Mouse (Mus musculus) Muller cell, postnatal 12 days (primary cell): Measurements from ENCODE around the gene Zfp128.
"Not testable (repeated sequence)": the region's sequence is repeated elsewhere in the genome, so short reads cannot be mapped to it uniquely, and the experiment has no call there.

Source experiments
- DNase-seq: peaks from one replicate; pipeline ENCODE4 v3.0.0-alpha.2; 2015; ENCODE audit errors: inconsistent ontology term

Gene Zfp128

GRCm38 (mm10) chr7:12880911-12881660 lies at the start of gene Zfp128:
Gene Zfp128 (plus strand): TSS chr7:12881177.
- peak; percentile 92 for DNase-seq

GRCm38 (mm10) chr7:12834162-12835120 lies 46.5 kb upstream of the Zfp128 start, which contains the start of gene Zfp110:
Gene Zfp110 (plus strand): TSS chr7:12834761.
- DNase-seq: peak; percentile 93

DNA sequence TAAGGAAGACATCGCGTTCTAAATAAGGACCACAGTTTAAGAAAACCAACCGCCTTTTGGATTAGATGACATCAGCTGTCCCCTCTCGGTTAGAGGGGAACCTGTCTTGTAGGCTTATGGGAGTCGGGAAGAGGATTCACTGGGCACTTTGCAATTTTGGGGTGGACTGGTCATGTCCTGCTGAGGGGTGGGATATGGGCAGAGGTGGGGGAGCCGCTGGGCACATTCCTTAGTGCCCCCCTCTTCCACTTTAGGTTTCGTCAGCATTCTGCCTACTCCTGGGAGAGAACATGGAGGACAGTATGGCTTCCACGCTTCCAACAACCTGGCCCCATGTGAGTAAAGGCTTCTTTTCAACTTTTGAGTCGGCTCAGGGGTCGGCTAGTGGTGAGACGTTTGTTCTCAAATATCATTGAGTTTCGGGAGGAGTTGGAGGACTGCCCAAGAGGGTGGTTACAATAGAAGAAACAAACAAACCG lies 45.7 kb upstream of the Zfp128 start:
- no peak for DNase-seq

- no peak for DNase-seq
These were observed 45.2 kb upstream of the Zfp128 start for GRCm38 (mm10) chr7:12835779-12836178.

DNA sequence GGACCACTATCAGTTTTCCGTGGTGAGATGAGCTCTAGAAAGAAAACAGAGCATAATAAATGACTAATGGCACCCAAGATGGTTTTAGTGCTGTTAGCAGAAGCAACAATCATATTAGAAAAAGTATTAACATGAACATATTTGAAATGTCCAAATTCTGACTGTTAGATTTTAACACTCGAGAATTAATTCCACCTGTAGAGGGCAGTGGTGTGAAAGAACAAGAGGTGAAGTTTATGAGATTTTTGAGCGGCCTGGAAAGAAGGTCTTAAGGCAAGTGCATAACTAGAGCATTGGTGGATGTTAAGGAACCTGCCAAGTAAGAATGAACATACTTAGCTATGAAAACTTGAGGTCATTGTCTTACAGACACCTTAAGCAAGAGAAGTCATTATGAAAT lies 6.7 kb upstream of the Zfp128 start:
- DNase-seq: no peak

DNA sequence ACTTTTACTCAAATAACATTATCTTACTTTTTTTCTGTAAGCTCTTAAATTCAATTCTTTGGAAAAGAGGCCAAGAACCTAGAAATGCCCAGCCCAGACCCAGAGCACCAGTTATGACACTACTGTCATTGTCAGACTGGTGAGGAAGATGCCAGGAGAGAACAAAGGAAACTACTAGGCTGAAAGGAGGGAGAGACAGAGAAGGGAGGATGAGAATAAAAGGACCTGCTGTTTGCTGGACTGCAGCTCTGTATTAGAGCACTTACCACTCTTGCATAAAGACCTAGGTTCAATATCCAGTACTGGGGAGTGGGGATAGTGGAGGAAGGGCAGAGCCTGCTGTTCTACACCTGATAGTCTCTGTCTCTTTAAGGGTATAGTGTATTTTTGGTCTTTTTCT lies 941 bp upstream of the Zfp128 start:
- no peak for DNase-seq

- not testable (repeated sequence) for DNase-seq
These were observed 480 bp upstream of the Zfp128 start for GRCm38 (mm10) chr7:12880497-12880896.

DNA sequence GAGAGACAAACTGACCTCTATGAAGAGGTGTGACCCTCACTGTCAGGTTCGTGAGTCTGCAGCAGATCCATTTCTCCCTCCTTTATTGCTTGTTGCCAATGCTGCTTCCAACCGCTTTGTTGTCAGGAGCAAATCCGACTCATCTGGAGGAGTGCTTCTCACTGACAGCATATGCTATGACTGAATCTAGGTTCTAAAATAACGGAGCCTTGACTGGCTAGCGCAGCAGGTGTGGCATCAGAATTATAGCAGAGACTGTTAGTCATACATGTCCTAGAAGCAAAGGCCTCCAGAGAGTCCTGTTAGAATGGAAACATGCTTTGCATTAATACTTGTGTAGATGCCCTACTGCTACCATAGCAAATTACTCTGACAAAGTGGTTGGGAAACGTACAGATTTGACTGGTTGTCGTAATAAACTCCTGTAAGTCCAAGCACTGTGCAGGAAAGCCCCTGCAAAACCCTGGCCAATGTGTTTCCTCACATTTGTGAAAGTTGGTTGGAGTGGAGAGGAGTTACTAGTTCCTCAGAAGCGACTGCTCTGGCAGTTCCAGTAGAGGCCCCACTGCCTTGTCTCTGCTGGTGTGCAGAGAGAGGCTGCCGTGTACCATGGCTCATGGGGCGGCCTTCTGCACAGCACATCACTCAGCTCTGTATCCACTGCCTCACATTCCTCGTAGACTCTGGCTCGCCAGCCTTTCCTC lies 5.7 kb downstream of the Zfp128 start:
- no peak for DNase-seq

GRCm38 (mm10) chr7:12887585-12887984 lies 6.6 kb downstream of the Zfp128 start:
- DNase-seq: no peak

DNA sequence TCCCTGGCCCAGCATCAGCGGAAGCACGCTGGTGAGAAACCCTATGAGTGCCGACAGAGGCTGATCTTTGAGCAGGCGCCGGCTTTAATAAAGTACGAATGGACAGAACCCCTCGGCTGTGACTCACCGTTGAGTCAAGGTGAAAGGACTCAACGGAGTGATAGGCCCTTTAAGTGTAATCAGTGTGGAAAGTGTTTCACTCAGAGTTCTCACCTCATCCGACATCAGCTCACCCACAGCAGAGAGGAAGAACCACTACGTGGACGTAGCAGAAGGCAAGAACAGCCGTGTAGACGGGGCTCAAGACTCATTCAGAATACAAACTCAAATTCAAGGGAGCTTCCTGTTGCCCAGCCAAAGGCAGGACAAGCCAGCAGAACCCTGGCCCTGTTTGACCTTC lies 10.0 kb downstream of the Zfp128 start:
- DNase-seq: no peak

GRCm38 (mm10) chr7:12891334-12891733 lies 10.4 kb downstream of the Zfp128 start:
- DNase-seq: no peak

- peak; percentile 93 for DNase-seq
These were observed 16.9 kb downstream of the Zfp128 start, which contains the start of gene Zscan22 for GRCm38 (mm10) chr7:12897655-12898410. Gene Zscan22 (plus strand): TSS chr7:12897815.

DNA sequence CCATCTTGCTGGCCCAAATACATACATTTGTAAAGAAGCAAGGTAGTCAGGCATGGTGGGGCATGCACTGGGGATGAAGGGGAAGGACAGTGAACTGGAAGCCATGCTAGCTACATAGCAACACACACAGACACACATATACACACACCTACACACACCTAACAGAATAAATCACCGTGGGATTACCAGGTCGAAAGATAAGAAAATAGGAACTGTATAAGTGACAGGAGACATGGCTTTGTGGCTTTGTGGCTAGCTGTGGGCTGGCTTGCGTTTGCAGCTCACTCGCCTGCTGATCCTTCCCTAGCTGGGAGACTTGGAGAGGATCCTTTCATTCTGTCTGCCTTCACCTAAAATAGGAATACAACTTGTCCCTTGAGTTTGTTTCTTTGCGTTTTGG lies 20.5 kb downstream of the Zfp128 start:
- no peak for DNase-seq

DNA sequence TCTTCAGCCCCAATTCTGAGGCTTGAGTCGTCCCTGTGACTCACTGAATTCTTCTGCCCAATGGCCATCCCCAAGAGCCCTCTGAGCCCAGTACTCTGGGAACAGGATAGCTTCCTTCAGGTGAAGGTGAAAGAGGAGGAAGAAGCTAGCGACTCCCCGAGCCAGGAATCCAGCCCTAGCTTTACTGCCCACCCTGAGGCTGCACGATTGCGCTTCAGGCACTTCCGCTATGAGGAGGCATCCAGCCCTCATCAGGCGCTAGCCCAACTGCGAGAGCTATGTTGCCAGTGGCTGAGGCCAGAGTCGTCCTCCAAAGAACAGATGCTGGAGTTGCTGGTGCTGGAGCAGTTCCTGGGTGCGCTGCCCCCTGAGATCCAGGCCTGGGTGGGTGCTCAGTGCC lies 22.6 kb downstream of the Zfp128 start:
- DNase-seq: no peak

DNA sequence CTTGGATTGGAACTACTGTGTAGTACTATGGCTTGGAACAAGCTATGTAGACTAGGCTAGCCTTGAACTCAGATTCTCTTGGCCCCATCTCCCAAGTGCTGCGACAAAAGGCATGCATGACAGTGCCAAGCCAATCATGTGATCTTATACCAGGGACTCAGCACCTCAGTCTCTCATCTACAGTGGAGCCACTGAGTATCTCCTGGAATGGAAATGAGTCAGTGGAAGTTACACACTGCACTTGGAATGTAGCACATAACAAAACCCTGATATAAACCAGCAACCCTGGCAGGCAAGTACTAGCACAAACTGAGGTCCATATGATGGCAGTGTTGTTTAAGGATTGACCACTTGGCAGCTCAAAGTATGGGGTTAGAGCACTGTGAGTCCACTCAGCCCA lies 24.2 kb downstream of the Zfp128 start:
- DNase-seq: peak; percentile 50

- peak; percentile 34 for DNase-seq
These were observed 28.6 kb downstream of the Zfp128 start for GRCm38 (mm10) chr7:12909498-12909962.

GRCm38 (mm10) chr7:12910181-12910668 lies 29.2 kb downstream of the Zfp128 start:
- peak; percentile 64 for DNase-seq

GRCm38 (mm10) chr7:12913556-12913955 lies 32.6 kb downstream of the Zfp128 start:
- DNase-seq: no peak

DNA sequence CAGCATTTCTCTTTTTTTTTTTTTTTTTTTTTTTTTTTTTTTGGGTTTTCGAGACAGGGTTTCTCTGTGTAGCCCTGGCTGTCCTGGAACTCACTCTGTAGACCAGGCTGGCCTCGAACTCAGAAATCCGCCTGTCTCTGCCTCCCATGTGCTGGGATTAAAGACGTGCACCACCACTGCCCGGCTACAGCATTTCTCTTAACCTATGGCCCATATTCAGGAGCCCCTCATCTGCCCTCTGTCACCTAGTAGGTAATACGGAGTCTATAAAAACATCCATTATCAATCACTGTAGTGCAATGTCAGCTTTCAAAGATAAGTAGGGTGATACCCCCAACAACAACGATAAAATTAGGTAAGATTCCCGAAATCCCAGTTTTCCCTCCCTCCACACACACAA lies 39.5 kb downstream of the Zfp128 start:
- DNase-seq: not testable (repeated sequence)

- DNase-seq: no peak
These were observed 40.3 kb downstream of the Zfp128 start for GRCm38 (mm10) chr7:12921318-12921704.
